Mouse (Mus musculus): ENCODE data around the gene Tuba4a.

- no peak; the same call in 1 of the 2 replicates for TF ChIP-seq CTCF (IDR thresholded peaks at IDR 0.05; ENCODE audit: low read depth)
- no peak for TF ChIP-seq EP300 (IDR thresholded peaks at IDR 0.05; ENCODE audit: low read depth)
These were observed at the start of gene Tuba4a for GRCm38 (mm10) chr1:75219531-75219930.

Data from heart, postnatal 0 days (tissue).